Mouse (Mus musculus): ENCODE results near the gene Vtn.

- no peak for TF ChIP-seq EP300 (IDR thresholded peaks at IDR 0.05; ENCODE audit: insufficient read depth, low read depth, low read length)
- TF ChIP-seq POLR2A (IDR thresholded peaks at IDR 0.05; ENCODE audit: insufficient read depth, low read length): no peak
- TF ChIP-seq CTCF (IDR thresholded peaks at IDR 0.05; ENCODE audit: low read depth, low read length): peak; percentile 2
Observed at GRCm38 (mm10) chr11:78455308-78455707, 43.6 kb upstream of the Vtn start.
